Mouse (Mus musculus): Measurements from ENCODE around the gene Evi5. TPM values are rescaled to one million over a fixed set of nuclear protein-coding genes. Genes with fewer than 3 reads are reported as not detected.

The Evi5 gene
- total RNA-seq (2017): 7.9 and 15.4 TPM in 2 replicates

- ATAC-seq (replicated peaks; ENCODE audit: low read depth, poor library complexity, severe bottlenecking): no peak; the same call in 1 of the 2 replicates
These were observed at the start of gene Evi5 for GRCm38 (mm10) chr5:107874561-107875260. Gene Evi5, minus strand, starts transcription at chr5:107875107.

GRCm38 (mm10) chr5:107924564-107924963 is 49.7 kb upstream of the Evi5 start:
- ATAC-seq (replicated peaks; ENCODE audit: low read depth, poor library complexity, severe bottlenecking): no peak

- peak; percentile 70 for ATAC-seq (replicated peaks; ENCODE audit: low read depth, poor library complexity, severe bottlenecking)
These were observed 47.9 kb upstream of the Evi5 start for GRCm38 (mm10) chr5:107922836-107923235.

GRCm38 (mm10) chr5:107921400-107922252 is 46.7 kb upstream of the Evi5 start:
- peak; percentile 84 for ATAC-seq (replicated peaks; ENCODE audit: low read depth, poor library complexity, severe bottlenecking)

GRCm38 (mm10) chr5:107915280-107915679 is 40.4 kb upstream of the Evi5 start:
- no peak for ATAC-seq (replicated peaks; ENCODE audit: low read depth, poor library complexity, severe bottlenecking)

GRCm38 (mm10) chr5:107911012-107911411 is 36.1 kb upstream of the Evi5 start:
- no peak for ATAC-seq (replicated peaks; ENCODE audit: low read depth, poor library complexity, severe bottlenecking)

GRCm38 (mm10) chr5:107910084-107910616 is 35.2 kb upstream of the Evi5 start:
- ATAC-seq (replicated peaks; ENCODE audit: low read depth, poor library complexity, severe bottlenecking): no peak

- ATAC-seq (replicated peaks; ENCODE audit: low read depth, poor library complexity, severe bottlenecking): no peak
These were observed 34.8 kb upstream of the Evi5 start for GRCm38 (mm10) chr5:107909668-107910067.

GRCm38 (mm10) chr5:107908514-107909110 is 33.7 kb upstream of the Evi5 start:
- no peak for ATAC-seq (replicated peaks; ENCODE audit: low read depth, poor library complexity, severe bottlenecking)

- ATAC-seq (replicated peaks; ENCODE audit: low read depth, poor library complexity, severe bottlenecking): no peak
These were observed 29.4 kb upstream of the Evi5 start for GRCm38 (mm10) chr5:107904325-107904724.

- ATAC-seq (replicated peaks; ENCODE audit: low read depth, poor library complexity, severe bottlenecking): peak; percentile 23
These were observed 26.2 kb upstream of the Evi5 start for GRCm38 (mm10) chr5:107901014-107901615.

GRCm38 (mm10) chr5:107900206-107901013 is 25.5 kb upstream of the Evi5 start, which contains the start of gene Rpl5:
Gene Rpl5, plus strand, starts transcription at chr5:107900502.
- ATAC-seq (replicated peaks; ENCODE audit: low read depth, poor library complexity, severe bottlenecking): peak; percentile 99

- no peak for ATAC-seq (replicated peaks; ENCODE audit: low read depth, poor library complexity, severe bottlenecking)
These were observed 21.4 kb upstream of the Evi5 start for GRCm38 (mm10) chr5:107896265-107896664.

GRCm38 (mm10) chr5:107894676-107895075 is 19.8 kb upstream of the Evi5 start:
- no peak for ATAC-seq (replicated peaks; ENCODE audit: low read depth, poor library complexity, severe bottlenecking)

- peak; percentile 79 for ATAC-seq (replicated peaks; ENCODE audit: low read depth, poor library complexity, severe bottlenecking)
These were observed 16.6 kb upstream of the Evi5 start for GRCm38 (mm10) chr5:107891515-107891914.

GRCm38 (mm10) chr5:107889994-107890888 is 15.3 kb upstream of the Evi5 start:
- ATAC-seq (replicated peaks; ENCODE audit: low read depth, poor library complexity, severe bottlenecking): no peak

GRCm38 (mm10) chr5:107880710-107881109 is 5.8 kb upstream of the Evi5 start:
- no peak for ATAC-seq (replicated peaks; ENCODE audit: low read depth, poor library complexity, severe bottlenecking)

- ATAC-seq (replicated peaks; ENCODE audit: low read depth, poor library complexity, severe bottlenecking): no peak
These were observed 2.1 kb upstream of the Evi5 start for GRCm38 (mm10) chr5:107877053-107877452.

All from common myeloid progenitor, adult 5-6 weeks (primary cell).